ENCODE assay signal across 21 mouse cellular contexts in the genomic region with DNA sequence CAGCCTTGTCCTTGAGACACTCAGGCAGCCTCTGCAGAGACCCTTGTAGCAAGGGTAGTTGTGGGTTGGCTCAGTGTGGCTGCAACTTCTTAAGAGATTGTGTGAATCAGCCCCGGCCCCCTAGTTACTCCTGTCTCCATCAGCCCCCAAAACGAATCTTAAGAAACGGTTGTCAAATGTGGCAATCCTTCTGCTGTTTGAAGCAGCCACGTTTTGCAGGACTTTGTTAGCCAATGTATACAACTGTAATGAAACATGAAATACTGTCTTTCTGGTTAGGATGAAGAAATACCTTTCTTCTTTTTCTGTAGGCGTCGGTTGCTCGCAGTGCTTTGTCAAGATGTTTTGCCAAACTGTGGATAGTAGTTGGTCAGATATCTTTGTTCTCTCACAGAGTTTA.
"Had no signal": no experiment of that assay in that cellular context is flagged by ENCODE, and none has a peak within 500 bp of the region (broad histone marks: within the 10 kb centered on the region; RNA-seq: fewer than 3 reads in every experiment).

No protein-coding gene starts in this region.

- H3K9me3 ChIP-seq: limb, embryonic 10.5 days; limb, embryonic 13.5 days; liver, embryonic 13.5 days; midbrain, embryonic 15.5 days; neural tube, embryonic 12.5 days; neural tube, embryonic 15.5 days had no signal

- H3K27me3 ChIP-seq: limb, embryonic 13.5 days; liver, embryonic 13.5 days; midbrain, embryonic 15.5 days; neural tube, embryonic 12.5 days; neural tube, embryonic 15.5 days had no signal

- H3K27ac ChIP-seq: kidney, postnatal 0 days; layer of hippocampus, adult 2 months; limb, embryonic 10.5 days; limb, embryonic 13.5 days; liver, embryonic 13.5 days; macrophage; midbrain, embryonic 15.5 days; neural tube, embryonic 12.5 days; neural tube, embryonic 15.5 days; stomach, postnatal 0 days had no signal

- H3K4me3 ChIP-seq: layer of hippocampus, adult 2 months; limb, embryonic 10.5 days; limb, embryonic 13.5 days; liver, embryonic 13.5 days; midbrain, embryonic 15.5 days; neural tube, embryonic 12.5 days; neural tube, embryonic 15.5 days had no signal

- DNase-seq: kidney, postnatal 25 days; layer of hippocampus, adult 9-11 months; liver; liver, embryonic 13.5 days; lung, embryonic 14.5 days; right cerebral cortex, adult 18-20 months; right cerebral cortex, postnatal 14 days; right cerebral cortex, postnatal 4 days; thymus, adult 2 months; thymus, postnatal 14 days; thymus, postnatal 4 days had no signal

- H3K36me3 ChIP-seq: limb, embryonic 10.5 days; limb, embryonic 13.5 days; liver, embryonic 13.5 days; midbrain, embryonic 15.5 days; neural tube, embryonic 12.5 days; neural tube, embryonic 15.5 days had no signal

- H3K4me1 ChIP-seq: liver, embryonic 13.5 days; midbrain, embryonic 15.5 days; neural tube, embryonic 12.5 days; neural tube, embryonic 15.5 days had no signal

- ATAC-seq: lung, postnatal 0 days; midbrain, embryonic 15.5 days had no signal
